Mouse (Mus musculus) neural tube, embryonic 11.5 days (tissue): Measurements from ENCODE around the gene Atg9a. TPM values are rescaled to one million over a fixed set of nuclear protein-coding genes. Genes with fewer than 3 reads are reported as not detected.
"Not testable (repeated sequence)": the region's sequence is repeated elsewhere in the genome, so short reads cannot be mapped to it uniquely, and the experiment has no call there.

Experiments used
- ATAC-seq: fragments of 200-750 bp; cut with Nextera tagmentation; 2 replicates; pipeline ENCODE4 v1.8.0; 2017; ENCODE audit warnings: moderate number of reproducible peaks, mild to moderate bottlenecking, moderate TSS enrichment, moderate library complexity; ENCODE audit not compliant: insufficient read depth, low FRiP score, low TSS enrichment
- DNase-seq: peaks from one replicate; pipeline ENCODE4 v3.0.0-alpha.2; 2015; ENCODE audit warnings: low spot score
- H3K27ac ChIP-seq: fragments of 300-500 bp; sonication (generic); 2 replicates; pipeline ENCODE4 v1.5.1; 2014; ENCODE audit warnings: low read depth, mild to moderate bottlenecking, low read length
- H3K27me3 ChIP-seq: fragments of 300-500 bp; sonication (generic); 2 replicates; pipeline ENCODE4 v1.6.1; 2014; ENCODE audit warnings: mild to moderate bottlenecking, low read length, mixed read lengths; ENCODE audit not compliant: control insufficient read depth, insufficient read depth
- H3K36me3 ChIP-seq: fragments of 300-500 bp; sonication (generic); 2 replicates; pipeline ENCODE4 v1.6.1; 2014; ENCODE audit warnings: mild to moderate bottlenecking, low read length, moderate library complexity, mixed read lengths; ENCODE audit not compliant: control insufficient read depth, insufficient read depth
- H3K4me1 ChIP-seq: fragments of 300-500 bp; sonication (generic); 2 replicates; pipeline ENCODE4 v1.6.1; 2014; ENCODE audit warnings: low read length, mixed read lengths; ENCODE audit not compliant: control insufficient read depth, insufficient read depth
- H3K4me2 ChIP-seq: fragments of 300-500 bp; sonication (generic); 2 replicates; pipeline ENCODE4 v1.6.1; 2014; ENCODE audit warnings: low read depth, mild to moderate bottlenecking, moderate library complexity
- H3K4me3 ChIP-seq: fragments of 300-500 bp; sonication (generic); 2 replicates; pipeline ENCODE4 v1.5.1; 2014; ENCODE audit warnings: low read depth, low read length
- H3K9ac ChIP-seq: fragments of 300-500 bp; sonication (generic); 2 replicates; pipeline ENCODE4 v1.6.1; 2014; ENCODE audit warnings: mild to moderate bottlenecking, low read length
- H3K9me3 ChIP-seq: fragments of 300-500 bp; sonication (generic); 2 replicates; pipeline ENCODE4 v1.6.1; 2016; ENCODE audit warnings: low read length; ENCODE audit not compliant: control insufficient read depth
- WGBS: fragments of 180-500 bp; shearing (Covaris S2); extraction: QIAGEN DNeasy Blood & Tissue Kit; methylation state at CpG from one replicate; pipeline ENCODE4 v1.1.7; 2014; 5-methylcytosine and 5-hydroxymethylcytosine counted together
- polyA plus RNA-seq: library from polyadenylated mRNA; unstranded; fragments of >200 nt; fragmentation: Nextera tagmentation; extraction: Ambion mirVana; gene quantifications from 2 replicates; pipeline ENCODE4 v1.2.1, GENCODE M21; 2014

Gene Atg9a
- polyA plus RNA-seq = 21.8 and 27.0 TPM in 2 replicates

DNA sequence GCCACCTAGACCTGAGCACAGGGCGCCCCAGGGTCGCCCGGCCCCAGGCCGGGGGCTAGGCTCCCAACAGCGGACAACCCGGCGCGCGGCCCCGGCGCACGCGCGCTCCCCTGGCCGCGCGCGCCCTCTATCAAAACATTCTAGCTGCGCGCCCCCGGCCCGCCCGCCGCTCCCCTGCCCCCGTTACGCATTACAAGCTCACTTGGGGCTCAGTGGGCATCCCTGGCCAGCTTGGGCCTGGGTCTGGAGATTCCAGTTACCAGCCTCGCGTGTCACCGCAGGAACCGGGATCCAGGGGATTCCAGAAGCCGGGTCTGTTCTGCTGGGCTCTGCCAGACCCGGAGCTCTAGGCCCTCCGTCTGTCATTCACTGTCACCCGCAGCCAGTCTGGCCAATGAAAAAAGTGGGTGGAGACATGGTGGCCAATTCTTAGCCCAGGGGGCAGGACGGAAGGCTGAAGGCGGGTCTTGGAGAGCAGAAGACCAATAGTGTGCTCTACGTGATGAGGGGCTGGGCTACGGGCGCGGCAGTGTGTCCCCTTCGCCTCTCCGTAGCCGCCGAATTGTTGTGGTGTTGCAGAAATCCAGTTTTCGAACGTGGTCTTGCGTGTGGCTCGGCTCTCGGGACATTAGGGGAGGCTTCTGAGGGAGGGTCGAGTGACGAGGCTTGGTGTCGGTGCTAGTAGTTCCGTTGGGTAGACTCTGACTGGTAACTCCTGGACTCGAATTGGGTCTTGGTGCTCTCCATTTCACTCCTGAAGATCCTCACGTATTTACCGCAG is at the start of gene Atg9a, which contains the start of gene Ankzf1:
Gene Atg9a (minus strand): TSS at position 575 of the 781 bp plus-strand sequence.
Gene Ankzf1 (plus strand): TSS at position 530 of the 781 bp plus-strand sequence.
- peak within 1 kb of the TSS; percentile 78 for H3K27ac ChIP-seq
- under 1% methylated on average over 42 of the region's 56 CpGs for WGBS
- no peaks in the 10 kb centered on the region for H3K9me3 ChIP-seq
- peak within 1 kb of the TSS; percentile 73 for H3K4me3 ChIP-seq
- H3K4me2 ChIP-seq = peak within 1 kb of the TSS; percentile 96
- peak; percentile 92 for DNase-seq
- peak within 1 kb of the TSS; percentile 85 for H3K9ac ChIP-seq
- no peaks in the 10 kb centered on the region; the same call in 1 of the 2 replicates for H3K36me3 ChIP-seq
- peaks cover 12% of the 10 kb centered on the region; the same call in 1 of the 2 replicates for H3K4me1 ChIP-seq
- H3K27me3 ChIP-seq = no peaks in the 10 kb centered on the region
- ATAC-seq = peak; percentile 99

DNA sequence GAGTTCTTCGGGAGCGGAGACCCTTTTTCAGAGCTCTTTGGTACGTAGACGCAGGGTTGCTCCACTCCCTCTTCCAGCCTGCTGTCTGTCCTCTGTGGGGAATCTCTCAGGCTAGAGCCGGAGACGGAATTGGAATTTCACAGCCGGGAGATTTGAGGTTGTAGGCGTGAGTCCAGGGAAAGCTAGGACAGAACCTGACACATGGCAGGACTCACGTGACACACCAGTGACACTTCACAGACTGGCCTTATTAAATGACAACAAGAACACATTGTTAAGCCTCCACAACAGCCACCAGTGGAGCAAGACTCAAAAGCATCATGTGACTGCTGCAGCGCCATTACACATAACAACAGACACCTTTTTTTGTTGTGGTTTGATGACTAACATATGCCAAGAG is 47.6 kb upstream of the Atg9a start:
- Histone ChIP-seq H3K27ac (no peak overlapping the region), H3K9ac (no peak overlapping the region), H3K36me3 (no peaks in the 10 kb centered on the region), H3K4me2 (no peak overlapping the region), H3K27me3 (no peaks in the 10 kb centered on the region), H3K9me3 (no peaks in the 10 kb centered on the region), H3K4me1 (no peaks in the 10 kb centered on the region), H3K4me3 (no peak overlapping the region)
- WGBS = 86% methylated on average over 10 of the region's 10 CpGs
- no peak for DNase-seq
- ATAC-seq = no peak

DNA sequence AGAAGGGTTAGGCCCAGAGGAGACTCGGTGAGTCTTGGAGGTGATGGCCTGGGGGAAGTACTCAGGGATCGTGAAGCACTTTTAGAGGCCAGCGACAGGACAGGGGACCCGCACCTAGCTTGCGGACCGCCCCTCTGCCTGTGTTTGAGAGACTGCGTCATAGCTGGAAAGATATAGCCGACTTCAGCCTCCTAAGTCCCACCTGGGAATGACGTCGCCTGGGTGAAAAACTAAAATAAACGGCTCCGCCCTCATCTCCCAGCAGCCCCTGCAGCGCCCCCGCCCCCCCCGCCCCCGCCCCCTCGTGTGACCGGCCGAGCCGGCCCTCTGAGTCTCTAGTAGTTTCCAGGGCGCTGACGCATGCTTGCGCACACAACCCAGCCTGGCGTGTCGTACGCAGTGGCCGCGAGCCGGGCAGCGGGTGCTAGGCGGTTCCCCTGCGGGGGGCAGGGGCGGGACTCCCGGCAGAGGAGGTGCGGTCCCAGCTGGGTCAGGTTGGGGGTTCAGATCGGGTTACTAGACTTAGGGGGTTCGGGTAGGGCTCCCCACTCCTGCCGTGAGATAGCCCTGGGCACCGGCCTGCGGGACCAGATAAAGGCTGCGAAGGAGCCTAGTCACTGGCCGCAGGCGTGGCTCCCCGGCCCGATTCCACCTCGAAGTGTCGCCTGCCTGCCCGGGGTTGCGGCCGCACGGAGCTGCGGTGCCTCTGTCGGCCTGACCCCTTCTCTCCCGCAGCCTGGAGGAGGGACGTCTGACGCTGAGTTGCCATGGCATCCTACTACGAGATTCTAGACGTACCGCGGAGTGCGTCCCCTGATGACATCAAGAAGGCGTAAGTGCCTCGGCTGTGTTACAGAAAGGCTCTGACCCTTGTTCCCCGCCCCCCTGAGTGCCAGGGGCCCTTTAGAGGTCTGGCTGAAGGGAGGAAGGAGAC is 44.4 kb upstream of the Atg9a start, which contains the start of gene Dnajb2:
Gene Dnajb2 (plus strand): TSS at position 290 of the 934 bp plus-strand sequence.
- no peaks in the 10 kb centered on the region for H3K4me1 ChIP-seq
- H3K4me2 ChIP-seq = peak within 1 kb of the TSS; percentile 69
- peak within 1 kb of the TSS; percentile 51 for H3K4me3 ChIP-seq
- peak; percentile 77 for DNase-seq
- under 1% methylated on average over 49 of the region's 64 CpGs for WGBS
- no peaks in the 10 kb centered on the region for H3K36me3 ChIP-seq
- H3K9me3 ChIP-seq = no peaks in the 10 kb centered on the region
- H3K27ac ChIP-seq = peak within 1 kb of the TSS; percentile 76
- H3K27me3 ChIP-seq = no peaks in the 10 kb centered on the region
- ATAC-seq = peak; percentile 81
- H3K9ac ChIP-seq = peak within 1 kb of the TSS; percentile 61

DNA sequence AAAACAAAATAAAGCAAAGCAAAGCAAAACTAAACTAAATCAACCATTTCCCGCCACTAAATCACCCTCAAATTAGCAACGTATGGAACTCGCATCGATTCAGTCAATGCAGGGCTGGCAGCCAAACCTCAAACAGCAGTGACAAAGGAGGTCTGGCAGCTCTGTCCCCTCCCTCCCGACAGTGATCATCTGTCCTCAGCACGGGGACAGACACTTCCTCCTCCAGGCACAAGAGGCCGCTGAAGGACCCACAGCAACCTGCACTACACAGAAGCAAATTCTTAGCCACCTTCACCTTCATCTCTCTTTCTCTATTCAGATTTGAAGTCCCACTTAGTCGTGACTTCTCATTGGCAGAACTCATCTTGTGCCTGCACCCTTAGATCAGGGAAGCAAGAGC is 42.6 kb upstream of the Atg9a start:
- Histone ChIP-seq H3K9ac (no peak overlapping the region), H3K27me3 (no peaks in the 10 kb centered on the region), H3K36me3 (no peaks in the 10 kb centered on the region), H3K9me3 (no peaks in the 10 kb centered on the region), H3K27ac (no peak overlapping the region), H3K4me3 (no peak overlapping the region), H3K4me2 (no peak overlapping the region), H3K4me1 (no peaks in the 10 kb centered on the region)
- WGBS = 3% methylated on average over 8 of the region's 8 CpGs
- DNase-seq (peak; percentile 53), ATAC-seq (no peak; the same call in 1 of the 2 replicates)

DNA sequence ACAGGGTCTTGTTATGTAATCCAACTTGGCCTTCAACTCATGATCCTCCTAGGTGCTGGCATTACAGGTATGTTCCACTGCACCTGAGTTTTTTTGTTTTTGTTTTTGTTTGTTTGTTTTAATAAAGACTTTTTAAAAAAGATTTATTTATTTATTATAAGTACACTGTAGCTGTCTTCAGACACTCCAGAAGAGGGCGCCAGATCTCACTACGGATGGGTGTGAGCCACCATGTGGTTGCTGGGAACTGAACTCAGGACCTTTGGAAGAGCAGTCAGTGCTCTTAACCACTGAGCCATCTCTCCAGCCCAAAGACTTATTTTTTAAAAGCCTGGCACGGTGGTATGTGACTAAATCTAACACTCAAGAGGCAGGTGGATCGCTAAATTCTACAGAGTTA is 40.5 kb upstream of the Atg9a start:
- not testable (repeated sequence) for H3K27me3 ChIP-seq, H3K36me3 ChIP-seq, H3K4me3 ChIP-seq, H3K27ac ChIP-seq, H3K4me2 ChIP-seq, ATAC-seq, H3K4me1 ChIP-seq, H3K9me3 ChIP-seq, H3K9ac ChIP-seq, DNase-seq
- WGBS = 58% methylated on average over 4 of the region's 4 CpGs

DNA sequence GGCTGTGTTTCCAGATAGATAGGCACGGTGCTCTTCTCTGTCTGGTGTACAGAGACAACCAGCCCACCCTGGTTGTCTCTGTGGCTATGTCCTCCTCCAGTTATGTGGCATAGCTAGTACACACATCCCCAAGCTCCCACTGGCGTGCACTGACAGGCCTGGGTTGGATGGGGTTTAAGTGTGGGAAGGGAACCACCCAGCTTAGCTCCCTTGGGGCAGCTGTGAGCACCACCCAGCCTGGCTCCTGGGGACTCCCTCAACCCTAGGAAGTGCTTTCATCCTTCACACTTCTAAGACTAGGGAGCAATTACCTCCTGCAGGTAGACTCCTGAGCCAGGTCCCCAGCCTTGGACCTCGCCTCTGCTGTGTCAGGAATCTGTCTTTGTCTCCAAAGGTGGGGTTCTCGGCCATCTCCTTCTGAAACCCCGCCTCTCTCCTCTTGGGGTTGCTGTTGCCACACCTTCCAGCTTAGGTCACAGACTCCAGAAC is 39.7 kb upstream of the Atg9a start, which contains the start of gene A630095N17Rik:
Gene A630095N17Rik (minus strand): TSS at position 439 of the 489 bp plus-strand sequence.
- Histone ChIP-seq H3K9ac (no peak within 1 kb of the TSS), H3K4me1 (no peaks in the 10 kb centered on the region), H3K27me3 (no peaks in the 10 kb centered on the region), H3K36me3 (no peaks in the 10 kb centered on the region), H3K27ac (no peak within 1 kb of the TSS), H3K4me2 (no peak within 1 kb of the TSS), H3K4me3 (no peak within 1 kb of the TSS), H3K9me3 (no peaks in the 10 kb centered on the region)
- DNase-seq (no peak), ATAC-seq (no peak)
- WGBS = 78% methylated on average over 5 of the region's 5 CpGs

DNA sequence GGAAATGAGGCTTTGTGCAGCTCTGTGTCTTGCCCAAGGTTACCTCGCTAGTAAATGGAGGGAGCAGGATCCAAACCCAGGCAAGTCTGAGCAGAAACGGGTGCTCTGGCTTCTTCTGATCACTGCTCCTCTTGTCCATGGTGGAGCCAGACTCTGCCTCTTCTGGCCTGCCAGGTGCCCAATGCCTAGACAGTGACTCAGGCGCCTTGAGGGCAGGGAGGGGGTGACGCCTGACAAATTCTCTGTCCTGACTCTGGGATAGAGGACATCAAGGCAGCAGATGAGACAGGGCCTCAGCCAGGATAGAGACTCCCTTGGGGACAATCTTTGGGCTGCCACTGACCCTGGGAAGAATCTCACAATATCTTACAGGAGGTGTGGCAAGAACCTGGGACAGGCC is 39.2 kb upstream of the Atg9a start:
- Histone ChIP-seq H3K9me3 (no peaks in the 10 kb centered on the region), H3K9ac (no peak overlapping the region), H3K4me3 (no peak overlapping the region), H3K4me2 (no peak overlapping the region), H3K27ac (no peak overlapping the region), H3K27me3 (no peaks in the 10 kb centered on the region), H3K4me1 (no peaks in the 10 kb centered on the region), H3K36me3 (no peaks in the 10 kb centered on the region)
- 79% methylated on average over 4 of the region's 4 CpGs for WGBS
- DNase-seq (no peak), ATAC-seq (no peak)

DNA sequence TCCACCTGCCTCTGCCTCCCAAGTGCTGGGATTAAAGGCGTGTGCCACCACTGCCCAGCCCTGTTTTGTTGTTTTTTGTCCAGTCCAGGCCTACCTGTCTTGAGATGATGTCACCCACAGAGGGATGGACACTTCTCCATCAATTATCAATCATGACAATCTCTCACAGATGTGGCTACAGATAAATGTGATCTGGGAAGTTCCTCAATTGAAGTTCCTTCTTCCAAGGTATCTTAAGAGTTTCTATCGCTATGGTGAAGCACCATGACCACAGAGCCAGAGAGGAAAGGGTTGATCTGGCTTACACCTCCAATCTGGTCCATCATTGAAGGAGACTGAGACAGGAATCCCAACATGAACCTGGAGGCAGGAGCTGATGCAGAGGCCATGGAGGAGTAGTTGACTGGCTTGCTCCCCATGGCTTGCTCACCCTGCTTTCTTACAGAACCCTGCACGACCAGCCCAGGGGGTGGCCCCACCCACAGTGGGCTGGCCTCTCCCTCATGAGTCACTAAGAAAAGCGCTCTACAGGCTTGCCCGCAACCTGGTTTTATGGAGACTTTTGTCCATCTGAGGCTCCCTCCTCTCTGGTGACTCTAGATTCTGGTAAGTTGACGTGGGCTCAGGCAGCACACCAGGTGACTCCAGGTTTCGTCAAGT is 38.5 kb upstream of the Atg9a start:
- ATAC-seq (no peak), DNase-seq (no peak)
- Histone ChIP-seq H3K9ac (no peak overlapping the region), H3K36me3 (no peaks in the 10 kb centered on the region), H3K27me3 (no peaks in the 10 kb centered on the region), H3K4me1 (no peaks in the 10 kb centered on the region), H3K4me2 (no peak overlapping the region), H3K9me3 (no peaks in the 10 kb centered on the region), H3K4me3 (no peak overlapping the region), H3K27ac (no peak overlapping the region)
- 73% methylated on average over 7 of the region's 7 CpGs for WGBS
